Mouse (Mus musculus): ENCODE measurements at regions not wholly inside any gene's neighbourhood (a gene's known extent, or its start where the extent isn't known, plus 50 kb on each side); places are given as distances from the start of the nearest gene placed in this dataset.

- DNase-seq: no peak
These were observed 58.7 kb upstream of the Adpgk start for GRCm38 (mm10) chr9:59232682-59233081.

GRCm38 (mm10) chr9:59231947-59232346 is 59.4 kb upstream of the Adpgk start:
- no peak for DNase-seq

GRCm38 (mm10) chr9:59231186-59231585 is 60.2 kb upstream of the Adpgk start:
- no peak for DNase-seq

- DNase-seq: no peak
These were observed 61.2 kb upstream of the Adpgk start for GRCm38 (mm10) chr9:59230161-59230560.

- DNase-seq: no peak
These were observed 63.4 kb upstream of the Adpgk start for GRCm38 (mm10) chr9:59227948-59228347.

- DNase-seq: no peak
These were observed 65.0 kb upstream of the Adpgk start for GRCm38 (mm10) chr9:59226361-59226760.

- no peak for DNase-seq
These were observed 72.1 kb upstream of the Adpgk start for GRCm38 (mm10) chr9:59219277-59219676.

GRCm38 (mm10) chr9:59202654-59203514 is 88.5 kb upstream of the Adpgk start:
- no peak for DNase-seq

GRCm38 (mm10) chr9:59199495-59200196 is 91.7 kb upstream of the Adpgk start:
- no peak for DNase-seq

GRCm38 (mm10) chr9:59198221-59198875 is 93.0 kb upstream of the Adpgk start:
- no peak for DNase-seq

GRCm38 (mm10) chr9:59197506-59197905 is 93.9 kb upstream of the Adpgk start:
- peak; percentile 54 to 65 for DNase-seq

- DNase-seq: no peak
These were observed 97.4 kb upstream of the Adpgk start for GRCm38 (mm10) chr9:59193971-59194370.

GRCm38 (mm10) chr9:59189141-59189540 is 102.2 kb upstream of the Adpgk start:
- peak; percentile 54 to 59 for DNase-seq

GRCm38 (mm10) chr9:59188411-59188810 is 102.9 kb upstream of the Adpgk start:
- no peak for DNase-seq

GRCm38 (mm10) chr9:59186326-59186725 is 105.0 kb upstream of the Adpgk start:
- DNase-seq: no peak

- no peak for DNase-seq
These were observed 107.3 kb upstream of the Adpgk start for GRCm38 (mm10) chr9:59184089-59184488.

GRCm38 (mm10) chr9:59182906-59183305 is 108.5 kb upstream of the Adpgk start:
- no peak for DNase-seq

- no peak for DNase-seq
These were observed 108.9 kb upstream of the Adpgk start for GRCm38 (mm10) chr9:59182490-59182889.

GRCm38 (mm10) chr9:59171576-59171975 is 119.8 kb upstream of the Adpgk start:
- peak; percentile 35 to 47 for DNase-seq

- DNase-seq: no peak
These were observed 127.2 kb upstream of the Neo1 start for GRCm38 (mm10) chr9:59163390-59163976.

GRCm38 (mm10) chr9:59162954-59163353 is 126.7 kb upstream of the Neo1 start:
- no peak for DNase-seq

GRCm38 (mm10) chr9:59157663-59158062 is 121.4 kb upstream of the Neo1 start:
- DNase-seq: no peak

GRCm38 (mm10) chr9:59153945-59154344 is 117.7 kb upstream of the Neo1 start:
- no peak for DNase-seq
